Mouse (Mus musculus) forebrain, postnatal 0 days (tissue): Measurements from ENCODE around the gene Loxl1. TPM values are rescaled to one million over a fixed set of nuclear protein-coding genes. Genes with fewer than 3 reads are reported as not detected.

Source experiments
- ATAC-seq: fragments of 200-750 bp; cut with Nextera tagmentation; 2 replicates; pipeline ENCODE4 v1.8.0; 2017; ENCODE audit warnings: mild to moderate bottlenecking, moderate library complexity
- DNase-seq: peaks from one replicate; pipeline ENCODE4 v3.0.0-alpha.2; 2015
- H3K27ac ChIP-seq: fragments of 300-500 bp; sonication (generic); 2 replicates; pipeline ENCODE4 v1.5.1; 2014; ENCODE audit warnings: low read depth, mild to moderate bottlenecking, antibody characterized with exemption, low read length, moderate library complexity, mixed read lengths
- H3K27me3 ChIP-seq: fragments of 300-500 bp; sonication (generic); 2 replicates; pipeline ENCODE4 v1.6.1; 2014; ENCODE audit warnings: mild to moderate bottlenecking, low read length, mixed read lengths; ENCODE audit not compliant: insufficient read depth
- H3K36me3 ChIP-seq: fragments of 300-500 bp; sonication (generic); 2 replicates; pipeline ENCODE4 v1.6.1; 2014; ENCODE audit warnings: mild to moderate bottlenecking, moderate library complexity; ENCODE audit not compliant: insufficient read depth
- H3K4me1 ChIP-seq: fragments of 300-500 bp; sonication (generic); 2 replicates; pipeline ENCODE4 v1.6.1; 2014; ENCODE audit warnings: antibody characterized with exemption; ENCODE audit not compliant: insufficient read depth
- H3K4me2 ChIP-seq: fragments of 300-500 bp; sonication (generic); 2 replicates; pipeline ENCODE4 v1.6.1; 2014; ENCODE audit warnings: low read depth, mild to moderate bottlenecking, moderate library complexity
- H3K4me3 ChIP-seq: fragments of 300-500 bp; sonication (generic); 2 replicates; pipeline ENCODE4 v1.5.1; 2014; ENCODE audit warnings: low read depth, low read length, mixed read lengths
- H3K9ac ChIP-seq: fragments of 300-500 bp; sonication (generic); 2 replicates; pipeline ENCODE4 v1.6.1; 2014; ENCODE audit warnings: mild to moderate bottlenecking
- H3K9me3 ChIP-seq: fragments of 300-500 bp; sonication (generic); 2 replicates; pipeline ENCODE4 v1.6.1; 2016; ENCODE audit warnings: low read length
- CTCF ChIP-seq: sonication (generic); IDR thresholded peaks from 2 replicates; pipeline ENCODE4 v1.5.1; 2016; ENCODE audit warnings: antibody characterized with exemption, control low read depth, low read depth
- WGBS: fragments of 180-500 bp; shearing (Covaris S2); extraction: QIAGEN DNeasy Blood & Tissue Kit; methylation state at CpG from one replicate; pipeline ENCODE4 v1.1.7; 2014; 5-methylcytosine and 5-hydroxymethylcytosine counted together
- polyA plus RNA-seq: library from polyadenylated mRNA; unstranded; fragments of >200 nt; fragmentation: Nextera tagmentation; extraction: Ambion mirVana; gene quantifications from 2 replicates; pipeline ENCODE4 v1.2.1, GENCODE M21; 2015
- total RNA-seq: library from RNA; depleted of rRNA; stranded (reverse); fragments of >200 nt; gene quantifications from 2 replicates; pipeline ENCODE4 v1.2.3, GENCODE M21; 2014

Loxl1 gene
- total and polyA plus RNA-seq, 2 experiments from 2014 or later = 8.0 to 9.4 TPM

- H3K4me2 ChIP-seq = no peak overlapping the region
- H3K9me3 ChIP-seq = no peaks in the 10 kb centered on the region
- DNase-seq = no peak
- no peak for TF ChIP-seq CTCF
- no peak overlapping the region for H3K4me3 ChIP-seq
- H3K27me3 ChIP-seq = no peaks in the 10 kb centered on the region
- WGBS = 95% methylated on average over 4 of the region's 4 CpGs
- H3K9ac ChIP-seq = no peak overlapping the region
- H3K36me3 ChIP-seq = no peaks in the 10 kb centered on the region
- no peak for ATAC-seq
- 0 out of 2 replicates have a peak, but pooled peaks cover 3% of the 10 kb centered on the region for H3K4me1 ChIP-seq
- no peak overlapping the region for H3K27ac ChIP-seq
Measured at GRCm38 (mm10) chr9:58278313-58278712, 34.7 kb downstream of the Loxl1 start.

GRCm38 (mm10) chr9:58276346-58276745 lies 36.6 kb downstream of the Loxl1 start:
- H3K36me3 ChIP-seq = no peaks in the 10 kb centered on the region
- no peak overlapping the region for H3K9ac ChIP-seq
- no peak overlapping the region for H3K4me2 ChIP-seq
- DNase-seq (no peak), ATAC-seq (no peak)
- WGBS = 75% methylated on average over 5 of the region's 5 CpGs
- no peak overlapping the region for H3K4me3 ChIP-seq
- H3K27ac ChIP-seq = no peak overlapping the region
- H3K9me3 ChIP-seq = no peaks in the 10 kb centered on the region
- H3K4me1 ChIP-seq = 0 out of 2 replicates have a peak, but pooled peaks cover 3% of the 10 kb centered on the region
- H3K27me3 ChIP-seq = no peaks in the 10 kb centered on the region
- TF ChIP-seq CTCF = no peak

- H3K9me3 ChIP-seq = no peaks in the 10 kb centered on the region
- H3K4me3 ChIP-seq = no peak overlapping the region
- no peak overlapping the region for H3K9ac ChIP-seq
- no peaks in the 10 kb centered on the region for H3K36me3 ChIP-seq
- no peaks in the 10 kb centered on the region for H3K27me3 ChIP-seq
- H3K27ac ChIP-seq = no peak overlapping the region
- 0 out of 2 replicates have a peak, but pooled peaks cover 3% of the 10 kb centered on the region for H3K4me1 ChIP-seq
- ATAC-seq = no peak
- 81% methylated on average over 3 of the region's 3 CpGs for WGBS
- no peak for TF ChIP-seq CTCF
- no peak overlapping the region for H3K4me2 ChIP-seq
- no peak for DNase-seq
Measured at GRCm38 (mm10) chr9:58275797-58276196, 37.2 kb downstream of the Loxl1 start.

- ATAC-seq = peak; percentile 64
- no peak for TF ChIP-seq CTCF
- Histone ChIP-seq H3K27ac (no peak overlapping the region), H3K4me3 (no peak overlapping the region), H3K4me2 (no peak overlapping the region), H3K9me3 (no peaks in the 10 kb centered on the region), H3K9ac (no peak overlapping the region), H3K27me3 (no peaks in the 10 kb centered on the region), H3K36me3 (no peaks in the 10 kb centered on the region), H3K4me1 (0 out of 2 replicates have a peak, but pooled peaks cover under 1% of the 10 kb centered on the region)
- 35% methylated on average over 8 of the region's 8 CpGs for WGBS
- DNase-seq = peak; percentile 26
Measured at GRCm38 (mm10) chr9:58275115-58275774, 37.7 kb downstream of the Loxl1 start.

- H3K9me3 ChIP-seq = no peaks in the 10 kb centered on the region
- no peak overlapping the region for H3K27ac ChIP-seq
- ATAC-seq (no peak), DNase-seq (no peak)
- H3K9ac ChIP-seq = no peak overlapping the region
- no peak for TF ChIP-seq CTCF
- no peaks in the 10 kb centered on the region for H3K27me3 ChIP-seq
- H3K4me3 ChIP-seq = no peak overlapping the region
- WGBS = 35% methylated on average over 3 of the region's 3 CpGs
- H3K36me3 ChIP-seq = no peaks in the 10 kb centered on the region
- H3K4me1 ChIP-seq = no peaks in the 10 kb centered on the region
- H3K4me2 ChIP-seq = no peak overlapping the region
Measured at GRCm38 (mm10) chr9:58274626-58275025, 38.4 kb downstream of the Loxl1 start.

GRCm38 (mm10) chr9:58274101-58274604 lies 38.8 kb downstream of the Loxl1 start:
- ATAC-seq (no peak), DNase-seq (no peak)
- no peak for TF ChIP-seq CTCF
- no peak overlapping the region for H3K4me2 ChIP-seq
- no peak overlapping the region for H3K9ac ChIP-seq
- H3K4me3 ChIP-seq = no peak overlapping the region
- H3K9me3 ChIP-seq = no peaks in the 10 kb centered on the region
- H3K36me3 ChIP-seq = no peaks in the 10 kb centered on the region
- H3K4me1 ChIP-seq = no peaks in the 10 kb centered on the region
- 83% methylated on average over 7 of the region's 7 CpGs for WGBS
- H3K27me3 ChIP-seq = no peaks in the 10 kb centered on the region
- H3K27ac ChIP-seq = no peak overlapping the region

- Histone ChIP-seq H3K27ac (no peak overlapping the region), H3K4me3 (no peak overlapping the region), H3K27me3 (no peaks in the 10 kb centered on the region), H3K4me1 (no peaks in the 10 kb centered on the region), H3K36me3 (no peaks in the 10 kb centered on the region), H3K4me2 (no peak overlapping the region), H3K9ac (no peak overlapping the region), H3K9me3 (no peaks in the 10 kb centered on the region)
- ATAC-seq (no peak), DNase-seq (no peak)
- no peak for TF ChIP-seq CTCF
- 71% methylated on average over 9 of the region's 9 CpGs for WGBS
Measured at GRCm38 (mm10) chr9:58272855-58273254, 40.1 kb downstream of the Loxl1 start.
